ENCODE assay signal across 17 mouse cellular contexts in the genomic region with DNA sequence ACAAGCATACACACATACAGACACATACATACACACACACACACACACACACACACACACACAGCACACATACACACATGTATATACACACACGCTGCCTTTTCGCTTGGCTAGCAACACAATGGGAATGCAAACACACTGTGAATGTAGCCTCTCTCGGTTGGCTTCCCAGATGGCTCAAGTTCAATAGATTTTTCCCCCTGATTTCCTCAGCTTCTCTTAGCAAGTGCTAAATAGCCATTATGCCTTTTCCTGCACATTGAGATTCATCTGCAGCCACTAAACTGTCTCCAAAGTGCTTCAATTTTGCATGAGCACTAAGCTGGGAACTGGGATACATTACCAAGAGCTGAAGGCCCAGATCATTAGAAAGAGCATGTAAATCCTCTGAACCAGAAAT.
A peak's percentile ranks its signal among the peaks of the same experiment; 100 is the strongest.
DNase-seq lines count a peak whose midpoint lies in the region; ATAC-seq and TF ChIP-seq lines count a peak whose summit lies in the region.
"Had no signal": no experiment of that assay in that cellular context is flagged by ENCODE, and none has a peak within 500 bp of the region (broad histone marks: within the 10 kb centered on the region; RNA-seq: fewer than 3 reads in every experiment).

No protein-coding gene starts in this region.

- no peak overlapping the region for H3K9ac ChIP-seq in forebrain, embryonic 15.5 days (replicated peaks)
- no peak overlapping the region for H3K9ac ChIP-seq in midbrain, postnatal 0 days (replicated peaks; ENCODE audit: low read length, poor library complexity, severe bottlenecking)
- H3K9ac ChIP-seq: embryonic facial prominence, embryonic 15.5 days; intestine, embryonic 15.5 days; kidney, embryonic 15.5 days; midbrain, embryonic 12.5 days had no signal

- peaks cover 11% of the 10 kb centered on the region; the same call in 1 of the 2 replicates for H3K4me1 ChIP-seq in forebrain, embryonic 15.5 days
- no peaks in the 10 kb centered on the region; the same call in 1 of the 2 replicates for H3K4me1 ChIP-seq in midbrain, postnatal 0 days (ENCODE audit: insufficient read depth, low read length)
- H3K4me1 ChIP-seq: embryonic facial prominence, embryonic 15.5 days; intestine, embryonic 15.5 days; kidney, embryonic 15.5 days had no signal

- no peak overlapping the region for H3K4me2 ChIP-seq in forebrain, embryonic 15.5 days (replicated peaks)
- H3K4me2 ChIP-seq in midbrain, postnatal 0 days (ENCODE audit: low read depth, low read length, poor library complexity, severe bottlenecking) = no peak overlapping the region
- H3K4me2 ChIP-seq: embryonic facial prominence, embryonic 15.5 days; intestine, embryonic 15.5 days; kidney, embryonic 15.5 days; midbrain, embryonic 12.5 days had no signal

- no peaks in the 10 kb centered on the region for H3K9me3 ChIP-seq in forebrain, embryonic 15.5 days
- H3K9me3 ChIP-seq in midbrain, postnatal 0 days (ENCODE audit: low read length) = no peaks in the 10 kb centered on the region
- H3K9me3 ChIP-seq: embryonic facial prominence, embryonic 15.5 days; intestine, embryonic 15.5 days; kidney, embryonic 15.5 days; midbrain, embryonic 12.5 days had no signal

- H3K27ac ChIP-seq in forebrain, embryonic 15.5 days (replicated peaks) = 0 out of 2 replicates have a peak overlapping the region, but pooled peaks have one; percentile 30
- no peak overlapping the region for H3K27ac ChIP-seq in midbrain, postnatal 0 days (ENCODE audit: low read depth, low read length)
- H3K27ac ChIP-seq: embryonic facial prominence, embryonic 15.5 days; intestine, embryonic 15.5 days; kidney, embryonic 15.5 days; midbrain, embryonic 12.5 days had no signal

- DNase-seq in cerebellum, postnatal 10 days = peak; percentile 29 to 38
- DNase-seq in cerebellum, postnatal 36 days = no peak
- DNase-seq in brain, adult 2 months (ENCODE audit: low read depth, low spot score) = peak; percentile 38
- DNase-seq in midbrain, postnatal 0 days (ENCODE audit: low spot score) = peak; percentile 63
- DNase-seq in ovary, postnatal 14 days (ENCODE audit: low spot score) = no peak
- DNase-seq in adipocyte (ENCODE audit: low spot score) = no peak
- DNase-seq: gastrocnemius, postnatal 10 days; heart, postnatal 10 days; liver; lung, adult 18-20 months; lung, postnatal 36 days; thymus, postnatal 25 days had no signal

- ATAC-seq in forebrain, embryonic 15.5 days (replicated peaks) = peak; percentile 84
- no peak for ATAC-seq in midbrain, postnatal 0 days (ENCODE audit: low FRiP score)
- ATAC-seq: intestine, embryonic 15.5 days had no signal

- no peaks in the 10 kb centered on the region for H3K27me3 ChIP-seq in forebrain, embryonic 15.5 days
- H3K27me3 ChIP-seq in midbrain, postnatal 0 days (ENCODE audit: insufficient read depth, low read length) = no peaks in the 10 kb centered on the region
- H3K27me3 ChIP-seq: embryonic facial prominence, embryonic 15.5 days; intestine, embryonic 15.5 days; kidney, embryonic 15.5 days had no signal

- no peaks in the 10 kb centered on the region for H3K36me3 ChIP-seq in forebrain, embryonic 15.5 days
- no peaks in the 10 kb centered on the region for H3K36me3 ChIP-seq in midbrain, postnatal 0 days (ENCODE audit: insufficient read depth, low read length)
- H3K36me3 ChIP-seq: embryonic facial prominence, embryonic 15.5 days; intestine, embryonic 15.5 days; kidney, embryonic 15.5 days; midbrain, embryonic 12.5 days had no signal

- TF ChIP-seq CTCF in midbrain, postnatal 0 days (IDR thresholded peaks at IDR 0.05) = no peak

- WGBS in forebrain, embryonic 15.5 days = 27% methylated on average over 3 of the region's 3 CpGs
- WGBS in midbrain, postnatal 0 days = 56% methylated on average over 3 of the region's 3 CpGs

- H3K4me3 ChIP-seq in forebrain, embryonic 15.5 days = no peak overlapping the region
- H3K4me3 ChIP-seq in midbrain, postnatal 0 days (ENCODE audit: low read depth, low read length) = no peak overlapping the region
- H3K4me3 ChIP-seq: embryonic facial prominence, embryonic 15.5 days; intestine, embryonic 15.5 days; kidney, embryonic 15.5 days; midbrain, embryonic 12.5 days had no signal

Comparison
In these comparisons a context has a peak if more than half of its experiments do, and no peak if none do; other contexts are left out.
1. DNase-seq: peak in cerebellum, postnatal 10 days (2 of 2), brain, adult 2 months (single experiment) and midbrain, postnatal 0 days (single experiment); none in cerebellum, postnatal 36 days (0 of 2), ovary, postnatal 14 days (single experiment) and adipocyte (single experiment).